Mouse (Mus musculus) monocyte, adult 5-6 weeks (primary cell): ENCODE data around the gene Lnx2. TPM values are rescaled to one million over a fixed set of nuclear protein-coding genes. Genes with fewer than 3 reads are reported as not detected.

ENCODE experiments used
- ATAC-seq: fragments of 153-309, 156-312 bp; replicated peaks from 2 replicates; pipeline ENCODE4 v1.8.0; 2017; ENCODE audit warnings: mild to moderate bottlenecking; ENCODE audit not compliant: low TSS enrichment, insufficient number of reproducible peaks, severe bottlenecking, poor library complexity, low FRiP score
- total RNA-seq: library from RNA; stranded (forward); fragments of 200-1000, 200-491, 200-594 nt; gene quantifications from 3 replicates; pipeline ENCODE4 v1.2.3, GENCODE M21; 2017

The Lnx2 gene
- 2.7 to 9.6 TPM (median 2.9 TPM) in 3 replicates for total RNA-seq

DNA sequence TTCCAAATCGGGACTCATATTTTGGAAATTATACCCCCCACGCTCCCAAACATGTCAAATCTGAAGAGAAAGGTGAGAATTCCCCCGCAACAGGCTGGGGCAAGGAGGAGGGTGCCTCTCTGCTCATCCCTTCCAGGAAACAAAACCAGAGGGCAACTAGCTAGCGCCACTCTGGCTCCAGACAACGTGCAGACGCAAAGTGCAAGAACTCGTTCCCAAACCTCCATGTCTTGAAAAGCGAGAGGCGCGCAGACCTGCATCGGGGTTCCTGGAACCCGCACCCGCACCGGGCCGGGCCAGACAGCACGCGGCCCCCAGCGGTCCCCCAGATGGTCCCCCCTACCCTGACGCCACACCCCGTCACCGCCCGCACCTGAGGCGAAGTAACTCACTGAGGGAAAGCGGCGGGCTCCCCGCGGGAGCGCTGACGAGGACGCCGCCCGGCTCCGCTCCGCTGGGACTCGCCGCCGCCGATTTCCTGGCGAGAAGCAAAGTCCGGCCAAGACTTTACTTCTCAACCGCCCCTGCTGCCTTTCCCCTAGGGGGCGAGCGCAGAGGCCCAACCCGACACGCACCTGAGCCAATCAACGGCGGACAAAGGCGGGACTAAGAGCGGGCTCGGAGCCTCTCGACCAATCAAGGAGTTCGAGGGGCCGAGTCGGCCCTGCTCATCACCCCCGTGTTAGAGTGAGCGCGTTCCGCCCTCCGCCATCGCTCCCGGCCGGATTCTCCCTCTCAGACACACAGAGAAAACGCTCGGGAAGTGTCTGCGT lies at the start of gene Lnx2:
Gene Lnx2 (minus strand): TSS at position 561 of the 773 bp plus-strand sequence.
- peak; percentile 97 for ATAC-seq

DNA sequence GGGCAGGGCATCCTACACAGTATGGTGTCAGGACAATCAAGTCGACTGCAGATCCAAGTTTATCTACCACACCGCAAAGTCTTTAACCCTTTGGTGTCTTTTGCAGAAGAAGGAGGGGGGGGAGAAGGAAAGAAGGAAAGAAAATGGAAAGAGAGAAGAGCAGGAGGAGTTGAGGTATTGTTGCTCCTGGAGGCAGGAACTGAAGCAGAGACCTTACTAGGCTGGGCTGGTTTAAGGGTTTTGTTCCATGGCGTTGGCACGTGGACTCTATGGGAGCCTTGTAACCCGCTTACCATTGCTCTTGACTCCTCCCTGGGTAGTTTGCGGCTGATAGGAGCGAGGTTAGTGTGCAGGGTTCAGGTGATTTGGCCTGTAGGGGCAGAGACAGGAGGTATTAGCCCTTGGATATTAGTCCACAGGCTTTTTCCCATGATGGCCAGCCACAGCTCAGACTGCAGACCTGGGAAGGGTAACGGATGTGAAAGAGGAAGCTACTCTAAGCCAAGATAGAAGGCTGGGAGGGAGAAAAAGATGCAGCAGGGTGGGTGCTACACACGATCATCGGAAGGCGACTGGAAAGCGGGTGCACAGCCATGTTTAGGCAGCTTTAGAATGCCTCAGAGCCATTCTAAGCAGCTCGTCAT lies 49.3 kb upstream of the Lnx2 start:
- no peak for ATAC-seq

DNA sequence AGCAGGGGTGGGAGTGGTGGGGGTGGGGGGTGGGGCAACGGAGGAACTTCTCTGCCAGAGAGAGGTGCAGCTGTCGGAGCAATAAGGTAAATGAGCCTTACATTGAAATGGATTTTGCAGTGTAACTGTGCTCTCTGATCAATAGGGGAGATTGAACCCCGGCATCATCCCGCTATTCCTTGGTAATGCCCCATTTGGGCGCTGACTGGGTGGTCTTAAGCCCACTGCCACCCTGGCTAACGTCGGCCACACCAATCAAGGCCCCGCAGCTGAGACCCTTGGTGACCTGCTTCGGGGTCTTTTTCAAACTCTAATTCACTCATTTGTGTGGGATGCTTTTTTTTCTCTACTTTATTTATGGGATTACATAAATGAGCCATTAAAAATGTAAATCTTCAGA lies 48.4 kb upstream of the Lnx2 start:
- no peak for ATAC-seq

DNA sequence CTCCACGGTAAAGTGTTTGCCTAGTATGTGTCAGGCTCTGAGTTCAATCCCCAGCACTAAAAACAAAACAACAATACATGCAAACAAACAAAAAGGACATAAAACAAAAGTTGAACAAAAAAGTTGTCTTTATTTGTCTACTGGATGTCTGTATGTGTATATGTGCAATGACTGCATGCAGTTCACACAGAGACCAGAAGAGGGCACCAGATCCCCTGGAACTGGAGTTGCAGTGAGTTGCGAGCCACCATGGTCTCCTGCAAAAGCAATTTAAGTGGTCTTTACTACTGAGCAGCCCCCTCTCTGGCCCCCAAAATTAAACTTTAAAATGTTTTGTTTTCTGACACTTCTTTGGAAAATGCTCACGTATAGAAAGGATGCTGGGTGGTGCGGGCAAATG lies 44.8 kb upstream of the Lnx2 start:
- no peak for ATAC-seq

DNA sequence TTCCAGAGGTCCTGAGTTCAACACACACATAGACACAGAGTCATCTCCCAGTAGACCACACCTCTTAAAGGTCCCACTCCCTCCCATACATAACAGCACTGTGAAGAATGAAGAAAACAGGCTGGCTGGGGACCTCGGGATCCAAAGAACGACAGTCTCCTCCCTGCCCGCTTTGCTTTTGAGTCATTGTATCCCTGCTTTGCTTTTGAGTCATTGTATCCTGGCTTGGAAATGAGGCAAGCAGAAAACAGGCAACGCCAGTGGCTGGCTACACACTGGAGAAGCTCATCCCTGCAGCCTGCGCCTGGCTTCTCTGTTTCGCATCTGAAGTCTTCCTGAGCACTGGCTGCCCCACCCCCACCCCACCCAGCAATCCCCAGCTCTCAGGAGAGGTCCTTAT lies 40.6 kb upstream of the Lnx2 start:
- ATAC-seq: no peak

DNA sequence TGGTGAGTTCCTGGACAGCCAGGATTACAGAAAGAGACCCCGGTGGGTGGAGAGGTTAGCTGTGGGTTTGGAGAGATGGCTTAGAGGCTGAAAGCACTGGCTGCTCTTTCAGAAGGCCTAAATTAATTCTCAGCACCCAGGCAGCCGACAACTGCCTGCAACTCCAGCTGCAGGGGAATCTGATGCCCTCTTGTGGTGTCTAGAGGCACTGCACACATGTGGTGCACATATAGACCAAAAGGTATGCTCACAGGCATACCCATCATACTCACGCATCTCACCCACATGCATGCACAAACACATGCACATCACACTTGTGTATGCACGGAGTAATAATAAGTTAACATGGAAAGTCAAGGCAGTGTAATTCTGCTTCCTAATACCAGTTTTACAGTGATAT lies 39.2 kb upstream of the Lnx2 start:
- ATAC-seq: no peak

DNA sequence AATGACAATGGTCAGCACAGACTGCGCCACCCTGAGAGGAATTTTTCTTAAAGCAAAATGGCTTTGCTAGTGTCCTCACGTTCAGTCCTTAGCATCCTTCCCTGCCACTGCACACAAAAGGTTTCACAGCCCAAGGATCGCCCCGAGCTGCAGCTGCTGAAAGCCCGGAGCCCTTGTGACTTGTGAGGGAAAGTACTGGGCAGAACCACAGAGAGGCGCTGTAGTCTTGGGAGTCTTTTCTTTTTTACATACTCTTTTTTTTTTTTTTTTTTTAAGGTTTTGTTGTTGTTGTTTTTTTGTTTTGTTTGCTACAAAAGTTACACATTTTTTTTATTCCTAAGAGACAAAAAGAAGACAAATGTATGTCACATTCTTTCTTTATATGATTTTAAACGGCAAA lies 38.4 kb upstream of the Lnx2 start:
- ATAC-seq: no peak

DNA sequence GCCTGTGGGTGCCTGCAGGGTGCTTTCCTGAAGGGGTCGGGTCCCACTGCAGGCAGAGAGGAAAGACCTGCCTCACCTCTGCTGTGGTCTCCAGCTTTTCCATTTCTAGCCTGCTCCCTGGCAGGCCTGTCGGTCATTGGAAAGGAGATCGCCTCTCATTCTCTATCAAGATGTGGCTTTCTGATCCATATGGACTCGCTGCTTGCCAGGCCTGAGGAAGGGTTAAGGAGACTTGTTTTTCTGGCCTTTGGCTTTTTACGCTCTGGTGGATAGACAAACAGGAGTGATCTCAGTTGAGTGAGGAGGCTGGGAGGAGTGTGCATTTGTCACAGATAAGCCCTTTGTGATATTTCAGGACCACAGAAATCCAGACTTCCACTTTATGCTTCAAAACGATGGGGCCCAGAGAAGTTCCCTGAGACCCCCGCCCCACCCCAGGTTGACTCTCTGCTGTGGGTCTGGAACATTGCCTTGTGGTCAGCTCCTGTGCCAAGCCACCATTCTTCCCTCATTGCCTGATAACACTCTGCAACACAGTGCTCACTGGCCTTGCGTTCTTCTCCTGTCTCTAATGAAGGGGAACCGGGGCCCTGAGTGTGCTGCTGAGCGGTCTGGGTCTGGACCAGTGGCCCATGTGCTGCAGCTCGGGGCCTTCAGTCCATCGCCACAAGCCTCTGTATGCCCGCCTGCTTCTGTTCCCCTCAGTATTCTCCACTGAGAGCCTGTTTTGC lies 32.6 kb upstream of the Lnx2 start:
- ATAC-seq: no peak

DNA sequence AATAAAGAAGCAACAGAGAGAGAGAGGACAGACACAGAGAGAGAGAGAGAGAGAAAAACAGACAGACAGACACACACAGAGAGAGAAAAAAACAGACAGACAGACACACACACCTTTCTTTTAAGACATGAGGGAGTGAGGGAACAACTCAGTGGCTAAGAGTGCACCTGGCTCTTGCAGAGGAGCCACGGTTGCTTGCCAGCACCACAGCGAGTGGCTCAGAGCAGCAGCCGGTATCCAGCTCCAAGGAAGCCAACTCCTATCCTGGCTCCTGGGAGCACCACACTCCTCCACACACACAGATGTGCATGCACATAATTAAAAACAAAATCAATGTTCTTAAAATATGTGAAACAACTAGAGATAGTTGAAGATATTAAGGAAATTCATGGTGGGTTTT lies 30.9 kb upstream of the Lnx2 start:
- ATAC-seq: no peak

DNA sequence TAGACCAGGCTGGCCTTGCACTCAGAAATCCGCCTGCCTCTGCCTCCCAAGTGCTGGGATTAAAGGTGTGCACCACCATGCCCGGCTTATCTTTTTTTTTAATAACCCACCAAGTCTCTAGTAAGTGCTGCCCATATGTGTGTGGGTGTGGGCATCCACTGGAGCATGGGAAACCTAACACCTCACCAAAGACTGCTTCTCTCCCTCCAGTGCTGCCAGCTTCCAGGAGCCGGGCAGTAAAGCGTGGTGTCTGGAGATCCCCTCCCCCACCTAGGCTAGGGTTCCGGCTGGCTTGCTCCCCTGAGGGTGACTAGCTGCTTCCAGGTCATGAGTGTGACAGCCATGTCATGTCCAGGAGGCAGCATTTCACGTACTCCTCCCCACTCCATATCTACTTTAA lies 25.9 kb upstream of the Lnx2 start:
- no peak for ATAC-seq

DNA sequence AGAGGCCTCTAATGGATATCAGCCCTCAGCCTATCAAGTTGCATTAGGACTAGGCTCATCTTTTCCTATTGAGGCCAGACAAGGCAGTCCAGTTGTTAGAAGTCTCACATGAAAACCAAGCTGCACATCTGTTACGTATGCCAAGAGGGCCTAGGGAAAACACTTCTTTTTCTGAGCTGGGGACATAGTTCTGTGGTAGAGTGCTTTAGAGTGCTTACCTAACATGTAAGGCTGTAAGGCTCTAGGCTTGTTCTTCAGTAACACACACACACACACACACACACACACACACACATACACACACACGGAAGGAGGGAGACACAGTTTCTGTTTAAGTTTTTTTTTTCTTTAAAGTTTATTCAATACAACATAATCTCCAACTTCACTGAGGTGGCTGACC lies 23.8 kb upstream of the Lnx2 start:
- ATAC-seq: no peak

DNA sequence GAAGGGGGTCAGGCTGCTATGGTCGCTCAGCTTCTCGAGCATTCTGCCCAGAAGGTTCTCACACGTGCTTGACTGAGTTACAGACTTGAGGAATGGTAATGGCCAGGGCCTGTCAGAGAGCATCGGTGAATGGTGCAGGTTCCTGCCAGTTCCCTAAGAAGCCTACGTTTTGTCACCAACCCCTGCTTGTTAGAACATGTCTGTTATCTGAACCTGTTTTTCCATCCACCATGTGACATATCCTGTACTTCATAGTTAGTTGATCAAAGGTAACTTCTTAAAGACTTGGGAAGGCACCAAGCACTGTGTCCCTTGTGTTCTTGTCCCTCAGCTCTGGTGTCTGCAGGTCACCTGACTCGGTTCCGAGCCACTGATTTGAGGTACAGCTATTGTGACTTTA lies 22.3 kb upstream of the Lnx2 start:
- ATAC-seq: no peak

DNA sequence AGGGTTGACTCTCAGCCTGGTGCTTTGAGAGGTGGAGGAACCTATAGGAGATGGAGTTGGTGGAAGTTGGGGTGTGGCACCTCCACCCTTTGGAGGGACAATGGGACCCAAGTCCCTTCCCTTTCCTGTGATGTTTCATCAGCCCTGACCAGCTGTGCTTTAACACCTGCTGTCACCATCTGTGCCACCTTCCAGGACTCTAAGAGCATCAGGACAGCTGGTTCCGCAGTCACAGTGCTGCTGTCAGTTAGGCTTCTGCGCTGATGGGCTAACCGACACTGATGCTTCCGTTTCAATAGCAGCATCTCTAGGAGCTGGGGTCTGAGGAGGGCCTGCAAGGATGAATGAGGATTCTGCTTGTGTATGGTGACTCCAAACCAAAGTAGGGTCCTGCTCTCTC lies 20.2 kb upstream of the Lnx2 start:
- no peak for ATAC-seq

DNA sequence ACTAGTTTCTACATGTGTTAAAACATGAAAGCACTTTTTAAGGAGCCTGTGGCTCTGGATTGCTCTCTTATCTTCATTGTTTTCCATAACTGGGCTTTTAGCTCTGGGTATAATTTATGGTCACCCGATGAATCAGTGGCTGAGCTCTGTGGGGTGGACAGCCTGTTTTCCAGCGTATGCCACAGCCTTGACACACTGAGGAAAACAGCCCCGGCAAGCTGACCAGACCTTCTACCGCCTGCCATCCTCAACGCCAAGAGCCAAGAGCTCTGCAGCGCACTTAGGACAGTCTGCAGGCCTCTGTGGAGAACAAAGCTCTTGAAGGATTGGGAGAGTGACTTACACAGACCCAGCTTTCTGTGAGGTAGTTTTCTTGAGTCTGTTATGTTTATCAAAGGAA lies 17.9 kb upstream of the Lnx2 start:
- ATAC-seq: no peak

DNA sequence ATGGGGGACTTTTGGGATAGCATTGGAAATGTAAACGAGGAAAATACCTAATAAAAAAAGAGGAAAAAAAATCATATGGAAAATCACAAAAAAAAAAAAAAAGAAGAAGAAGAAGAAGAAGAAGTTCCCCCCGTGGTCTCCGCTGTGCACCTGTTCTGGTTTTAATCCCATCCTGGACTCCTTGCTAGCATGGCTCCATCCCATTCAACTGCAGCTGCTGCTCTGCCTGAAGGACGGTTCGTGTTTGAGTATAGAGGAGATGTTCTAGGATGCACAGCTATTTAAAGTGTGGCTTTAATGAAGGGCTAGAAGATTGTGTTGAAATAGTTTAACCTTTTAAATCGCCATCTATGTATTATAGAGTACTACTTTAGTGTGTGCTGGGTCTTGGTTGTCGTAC lies 16.1 kb upstream of the Lnx2 start:
- no peak for ATAC-seq

DNA sequence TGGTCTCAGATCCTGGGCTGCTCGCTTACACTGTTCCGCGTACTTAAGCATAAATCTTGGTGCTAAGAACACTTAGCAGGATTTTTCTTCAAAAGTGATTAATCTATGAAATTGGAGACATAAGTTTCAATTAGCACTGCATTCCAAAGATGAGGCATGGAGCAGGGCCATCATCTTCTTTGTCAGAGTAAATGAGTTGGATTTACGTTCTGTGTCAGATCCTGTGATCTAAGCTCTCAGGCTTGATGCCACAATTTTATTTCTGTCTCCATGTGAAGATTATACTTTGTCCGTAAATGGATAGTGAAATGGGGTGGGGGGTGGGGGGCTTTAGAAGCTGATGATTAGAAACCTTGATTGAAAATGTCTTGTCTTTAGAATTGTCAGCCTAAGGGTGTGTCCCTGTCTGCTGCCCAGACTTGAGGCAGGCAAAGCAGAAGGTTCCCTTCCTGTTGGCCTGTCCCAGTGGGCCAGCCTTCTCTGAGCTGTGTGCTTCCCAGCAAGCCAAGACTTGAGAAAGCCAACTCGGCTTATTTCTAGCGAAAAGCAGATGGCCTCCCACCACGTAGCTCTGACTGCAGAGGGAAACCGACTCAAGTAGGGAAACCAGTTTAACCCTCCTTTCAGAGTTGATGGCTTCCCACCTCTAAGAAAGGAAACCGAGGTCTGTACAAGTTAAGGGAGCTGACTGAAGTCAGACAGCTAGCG lies 14.0 kb upstream of the Lnx2 start:
- ATAC-seq: no peak

DNA sequence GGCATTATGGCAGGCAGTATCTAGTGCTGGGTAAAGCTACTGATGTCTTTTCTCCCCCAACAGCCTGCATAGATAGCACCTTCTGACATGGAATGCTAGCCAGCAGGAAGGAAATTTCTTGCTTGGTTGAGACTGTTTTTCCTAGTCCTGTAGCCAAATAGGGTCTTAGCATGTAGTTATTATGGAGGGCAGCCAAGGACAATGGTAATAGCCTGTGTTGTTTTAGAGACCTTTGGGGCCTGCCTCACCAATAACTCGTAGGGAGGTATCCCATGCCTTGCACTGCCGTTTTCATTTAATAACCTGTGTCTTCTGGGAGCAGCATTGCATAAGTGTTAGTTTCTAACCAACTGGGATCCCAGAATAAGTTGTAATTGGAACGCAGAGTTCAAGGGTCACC lies 13.4 kb upstream of the Lnx2 start:
- ATAC-seq: no peak

DNA sequence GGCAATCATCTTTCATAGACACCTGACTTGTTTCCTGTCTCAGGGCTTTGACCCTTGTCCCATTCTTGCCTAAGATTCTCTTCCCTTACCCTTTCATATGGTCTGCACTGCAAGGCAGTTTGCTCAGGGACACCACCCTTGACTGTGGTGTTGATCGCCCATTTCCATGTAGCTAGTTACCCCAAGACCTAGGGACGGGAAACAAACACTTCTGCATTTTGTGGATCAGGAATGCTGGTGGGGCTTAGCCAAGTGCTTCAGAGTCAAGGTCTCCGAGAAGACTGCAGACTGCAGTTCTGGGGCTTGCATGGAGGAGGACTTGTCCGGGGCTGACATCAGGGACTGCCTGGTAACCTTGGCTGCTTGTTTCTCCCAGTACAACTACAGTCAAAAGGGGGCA lies 10.4 kb upstream of the Lnx2 start:
- no peak for ATAC-seq

DNA sequence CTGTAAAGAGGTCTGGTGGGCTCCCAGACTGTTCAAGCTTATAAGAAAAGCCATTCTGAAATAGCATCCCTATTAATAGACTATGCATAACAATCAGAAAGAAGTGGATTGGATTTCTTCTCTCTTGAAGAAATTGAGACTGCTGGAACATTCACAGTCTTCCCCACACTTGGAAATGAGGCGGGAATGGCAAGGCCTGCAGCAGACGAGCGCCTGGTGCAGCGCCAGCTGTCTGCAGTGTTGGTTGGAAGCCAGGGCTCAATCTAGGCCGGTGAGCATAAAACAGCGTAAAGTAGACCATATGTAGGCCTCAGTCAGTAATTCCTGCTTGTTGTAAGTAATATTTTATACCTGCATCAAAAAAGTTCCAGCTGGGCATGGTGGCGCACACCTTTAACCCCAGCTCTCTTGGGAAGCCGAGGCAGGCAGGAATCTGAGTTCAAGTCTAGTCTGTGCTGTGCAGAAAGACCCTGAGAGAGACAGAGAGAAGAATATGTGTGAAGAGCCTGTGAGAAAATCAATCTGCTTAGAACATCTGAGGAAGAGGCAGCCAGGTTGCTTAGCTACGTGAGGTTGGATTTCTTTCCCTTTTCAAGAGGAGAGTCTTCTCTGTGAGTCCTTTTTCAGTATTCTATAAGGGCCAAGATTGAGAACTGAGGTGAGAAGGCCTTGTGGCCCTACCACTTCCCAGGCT lies 9.0 kb upstream of the Lnx2 start:
- no peak for ATAC-seq
